Mouse (Mus musculus) kidney, postnatal 4 days (tissue): ENCODE measurements at regions not wholly inside any gene's neighbourhood (a gene's known extent, or its start where the extent isn't known, plus 50 kb on each side); places are given as distances from the start of the nearest gene placed in this dataset.
A peak's percentile ranks its signal among the peaks of the same experiment; 100 is the strongest.

Source experiments
- DNase-seq, 2 experiments: peaks; one replicate each; pipeline ENCODE4 v3.0.0; 2021; ENCODE audit warnings: mixed read lengths in 2 of 2

DNA sequence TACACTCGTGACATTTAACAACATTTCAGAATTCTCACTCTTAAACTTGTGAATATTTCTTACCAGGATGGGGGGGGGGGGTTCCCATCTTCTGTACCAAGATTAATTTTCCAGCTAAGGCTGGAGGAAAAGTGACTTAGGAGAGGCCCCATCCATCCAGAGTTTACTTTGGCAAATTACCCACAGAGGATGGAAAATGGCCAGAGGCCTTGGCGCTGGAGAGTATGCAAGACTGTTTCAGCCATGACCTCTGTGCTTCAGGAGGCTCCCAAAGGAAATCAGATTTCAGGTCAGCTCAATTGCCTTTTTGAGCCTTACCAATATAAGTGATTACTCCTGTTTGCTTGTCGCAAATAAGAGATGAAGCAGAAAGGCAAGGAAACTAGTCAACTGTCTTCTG is 143.4 kb upstream of the F930015N05Rik start:
- DNase-seq = peak; percentile 37 to 39

DNA sequence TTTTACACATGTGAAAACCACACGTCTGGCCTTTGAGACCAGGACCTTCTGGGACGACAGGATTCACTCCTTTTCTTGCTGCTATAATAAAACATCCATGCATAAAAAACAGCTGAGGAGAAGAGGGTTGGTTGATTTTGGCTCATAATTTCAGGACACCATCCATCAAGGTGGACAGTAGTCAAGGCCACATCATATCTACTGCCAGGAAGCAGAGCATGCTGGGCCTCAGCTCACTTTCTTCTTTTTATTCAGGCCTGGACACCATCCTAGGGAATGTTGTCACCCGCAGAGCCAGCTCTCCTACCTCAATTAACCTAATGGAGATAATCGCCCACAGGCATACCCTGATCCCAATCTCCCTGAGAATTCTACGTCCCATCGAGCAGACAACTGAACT is 149.6 kb upstream of the F930015N05Rik start:
- DNase-seq = no peak

DNA sequence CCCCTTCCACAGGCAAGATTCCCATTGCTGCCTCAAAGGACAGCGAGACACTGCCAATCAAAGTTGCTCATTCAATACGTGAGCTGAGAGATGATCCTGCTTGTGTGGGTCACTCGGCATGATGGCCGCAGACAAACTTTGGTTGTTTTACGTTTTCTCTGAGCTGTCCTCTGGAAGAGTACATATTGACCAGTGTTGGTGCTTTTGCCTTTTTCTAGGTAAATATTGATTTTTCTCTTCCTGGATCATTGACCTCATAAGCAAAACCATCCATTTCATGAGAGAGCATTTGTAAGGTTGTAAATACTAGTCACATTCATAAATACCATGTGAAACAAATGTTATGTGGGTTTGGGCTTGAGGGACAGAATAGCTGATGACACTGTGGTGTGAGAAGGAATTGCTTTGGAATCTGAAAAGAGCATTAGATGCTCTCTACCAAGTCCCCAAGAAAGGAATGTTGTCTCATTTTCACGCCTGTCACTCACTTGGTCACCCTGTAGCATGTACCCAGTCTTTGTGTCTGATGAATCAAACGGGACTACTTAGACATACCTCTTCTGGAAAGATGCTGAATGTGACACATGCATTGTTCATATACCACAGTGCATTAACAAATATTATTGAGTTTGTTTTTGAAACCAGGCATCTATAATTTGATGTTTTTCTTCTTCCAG is 150.7 kb upstream of the F930015N05Rik start:
- DNase-seq = no peak

DNA sequence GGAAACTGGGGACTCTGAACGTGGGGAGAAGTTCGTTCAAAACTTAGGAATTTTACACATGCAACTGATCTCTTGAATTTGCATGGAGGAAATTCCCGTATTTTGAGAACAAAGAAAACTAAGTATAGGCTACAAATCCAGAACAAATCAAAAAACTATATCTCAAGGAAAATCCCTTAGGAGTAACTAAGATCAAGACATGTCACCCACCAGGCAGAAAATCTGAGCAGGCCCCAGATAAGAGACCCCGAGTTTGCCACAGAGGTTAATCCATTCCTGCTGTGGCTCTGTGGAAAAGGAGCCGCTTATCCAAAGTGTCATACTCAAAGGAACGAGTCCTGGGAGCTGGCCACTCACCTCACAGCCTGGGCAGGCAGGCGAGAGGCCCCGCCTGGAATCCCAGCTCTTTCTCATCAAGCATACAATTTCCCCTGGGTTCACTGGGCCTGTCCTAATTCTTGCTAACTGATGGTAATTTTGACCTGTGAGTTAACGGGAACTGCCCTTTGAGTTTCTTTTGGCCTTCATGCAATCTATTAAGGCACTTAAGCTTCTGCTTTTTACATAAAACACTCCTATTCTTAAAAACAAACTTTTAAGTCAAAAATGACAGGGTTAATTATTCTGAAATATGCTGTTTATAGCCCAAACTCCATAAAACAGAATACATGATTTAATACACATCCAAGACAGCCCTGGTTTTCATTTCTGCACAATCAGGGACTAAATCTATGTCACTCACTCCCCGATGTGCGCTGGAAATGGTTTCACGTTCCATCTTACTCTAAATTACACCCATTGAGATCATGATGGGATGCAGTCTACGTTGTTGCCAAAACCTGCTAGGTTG is 151.5 kb upstream of the F930015N05Rik start:
- peak; percentile 50 to 64 for DNase-seq

DNA sequence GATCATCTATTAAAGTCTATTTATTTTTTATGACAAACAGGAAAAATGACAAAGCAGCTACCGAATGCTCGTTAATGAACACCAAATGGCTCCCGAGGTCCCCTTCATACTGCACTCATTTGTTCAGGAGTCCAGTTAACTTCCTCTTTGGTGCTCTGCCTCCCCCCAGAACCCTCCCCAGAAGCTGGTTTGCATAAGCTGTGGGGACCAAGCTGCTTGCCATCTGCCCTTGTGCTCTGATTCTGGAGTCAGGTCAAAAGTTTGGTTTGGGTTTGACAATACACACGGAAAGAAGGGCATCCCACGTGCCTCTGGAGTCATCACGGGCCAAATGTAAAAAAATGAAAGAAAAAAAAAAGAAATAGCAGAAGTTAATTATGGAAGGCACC is 152.1 kb upstream of the F930015N05Rik start:
- DNase-seq = peak; percentile 4 to 24

DNA sequence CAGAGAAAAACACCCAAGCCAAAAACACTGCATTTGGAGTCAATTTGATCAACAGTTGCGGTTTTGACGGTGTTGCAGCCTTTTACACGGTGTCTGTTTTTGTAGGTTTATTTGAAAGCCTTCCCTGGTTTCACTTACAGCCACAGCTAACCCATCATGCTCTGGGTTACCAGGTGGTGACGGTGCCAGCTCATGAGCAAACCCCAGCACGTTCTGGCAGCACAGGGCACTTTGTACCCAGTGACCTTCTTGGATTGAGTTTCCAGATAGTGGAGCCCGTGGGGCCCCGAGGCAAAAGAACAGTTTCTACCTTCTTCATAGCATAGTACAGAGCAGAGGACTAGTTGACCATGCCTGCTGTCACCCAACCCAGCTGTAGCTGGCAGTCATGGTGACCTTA is 152.6 kb upstream of the F930015N05Rik start:
- DNase-seq = peak in 1 of 2 experiments; percentile 1

DNA sequence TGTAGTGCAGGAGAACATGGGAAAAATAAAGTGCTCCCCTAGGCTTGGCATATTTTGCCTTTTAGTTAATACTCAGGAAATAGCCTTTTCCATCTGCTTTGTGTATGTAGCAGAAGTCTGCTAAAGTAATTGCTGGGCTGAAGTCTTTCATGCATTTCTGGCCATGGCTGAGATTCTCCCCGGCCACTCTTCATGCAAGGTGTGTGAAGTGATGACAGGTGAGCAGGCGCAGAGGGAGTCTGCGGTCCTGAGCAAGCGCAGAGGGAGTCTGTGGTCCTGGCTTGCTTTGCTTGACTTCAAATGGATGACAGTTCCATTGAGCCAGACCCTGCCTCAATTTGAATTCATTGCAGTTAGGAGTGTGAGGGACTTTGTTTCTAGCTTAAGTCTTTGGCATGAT is 153.6 kb upstream of the F930015N05Rik start:
- DNase-seq = no peak

DNA sequence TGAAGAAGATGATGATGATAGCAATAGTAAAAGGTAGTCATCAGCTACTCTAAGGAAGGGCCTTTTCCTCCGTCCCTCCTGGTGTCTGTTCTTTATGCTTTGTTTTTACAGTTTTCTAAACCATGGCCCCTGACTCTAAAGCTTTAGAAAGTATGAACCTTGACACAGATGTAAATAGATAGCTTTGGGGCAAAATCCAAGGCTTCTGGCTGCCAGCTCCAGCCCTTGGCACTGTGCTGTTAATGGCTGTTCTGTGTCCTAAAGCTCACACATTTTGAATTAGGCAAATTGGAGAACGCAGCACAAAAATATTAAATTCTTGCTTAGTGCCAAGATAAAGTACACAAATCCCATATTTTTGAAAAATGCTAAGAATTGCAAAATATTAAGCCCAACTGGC is 155.8 kb upstream of the F930015N05Rik start:
- DNase-seq = no peak

DNA sequence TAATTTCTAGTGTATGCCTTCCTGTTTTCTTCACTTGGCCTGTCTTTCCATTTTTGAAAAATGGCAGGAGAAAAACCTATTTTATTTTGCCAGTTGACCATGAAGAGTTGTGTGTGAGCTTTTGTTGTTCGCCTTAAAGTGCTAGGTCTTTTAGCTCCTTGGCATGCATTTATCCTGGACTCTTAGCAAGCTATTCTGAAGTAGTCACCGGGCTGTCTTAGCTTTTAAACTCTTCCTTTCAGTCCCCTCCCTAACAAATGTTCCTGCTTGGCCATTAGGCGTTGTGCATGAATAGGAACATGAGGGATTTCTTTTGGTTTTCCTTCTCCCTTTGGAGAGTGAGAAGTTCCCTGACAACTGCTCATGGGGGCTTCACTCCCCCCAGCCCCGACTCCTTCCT is 160.9 kb upstream of the F930015N05Rik start:
- DNase-seq = no peak

DNA sequence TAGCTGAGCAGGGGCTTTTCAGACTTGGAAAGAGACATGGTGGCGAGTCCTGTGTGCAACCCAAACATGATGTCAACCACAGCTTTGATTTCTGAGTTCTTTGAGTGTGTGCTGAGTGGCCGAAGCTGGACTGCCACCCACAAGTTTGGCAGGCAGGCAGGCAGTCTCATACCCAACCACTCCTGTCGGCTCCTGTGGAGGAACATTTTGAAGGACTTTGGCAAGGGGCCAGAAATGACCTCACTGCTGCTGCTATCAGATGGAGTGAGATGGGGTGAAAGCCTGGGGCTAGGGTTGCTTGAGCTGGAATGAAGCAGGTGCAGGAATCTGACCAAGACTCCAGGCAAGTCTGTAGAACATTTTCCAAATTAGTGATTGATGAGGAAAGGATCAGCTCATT is 162.7 kb upstream of the F930015N05Rik start:
- peak; percentile 37 to 62 for DNase-seq

DNA sequence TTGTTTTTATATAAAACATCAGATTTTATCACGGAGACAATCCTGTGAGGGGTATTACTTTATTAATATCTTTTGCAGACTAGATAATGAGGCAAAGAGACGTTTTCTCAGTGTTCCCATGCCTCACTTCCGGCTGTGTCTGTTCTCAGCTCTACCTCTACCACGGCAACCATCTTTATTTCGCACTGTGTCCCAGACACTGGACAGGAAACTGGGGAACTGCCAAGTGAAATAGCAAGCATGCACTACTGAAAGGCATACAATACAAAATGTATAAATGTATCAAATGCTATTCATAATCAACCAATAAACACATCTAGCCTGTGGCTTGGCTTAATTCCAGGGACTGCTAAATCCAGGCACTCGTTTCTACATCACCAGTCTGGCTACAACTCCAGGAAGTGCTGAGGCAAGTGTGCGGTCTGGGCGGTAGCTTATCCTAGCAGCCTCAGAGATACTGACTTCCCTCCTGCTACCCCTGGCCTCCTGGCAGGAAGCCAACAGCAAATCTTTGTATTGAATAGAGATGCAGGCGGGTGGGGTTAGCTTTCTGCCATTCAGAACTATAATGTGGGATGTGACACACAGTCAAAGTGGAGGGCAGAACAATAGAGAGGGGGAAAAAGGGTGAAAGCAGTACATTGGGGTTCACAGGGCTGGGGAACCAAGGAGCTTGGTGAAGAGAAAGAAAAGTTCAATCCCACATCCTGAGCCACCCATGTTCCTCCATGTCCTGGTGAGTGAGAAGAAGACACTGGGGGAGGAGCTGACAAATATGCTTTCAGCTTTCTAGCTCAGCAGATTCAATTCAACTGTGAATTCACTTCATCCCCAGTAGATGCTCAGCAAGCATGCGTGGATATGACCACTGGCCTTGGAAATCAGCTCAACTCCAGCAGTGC is 164.0 kb upstream of the F930015N05Rik start:
- peak; percentile 47 to 65 for DNase-seq

DNA sequence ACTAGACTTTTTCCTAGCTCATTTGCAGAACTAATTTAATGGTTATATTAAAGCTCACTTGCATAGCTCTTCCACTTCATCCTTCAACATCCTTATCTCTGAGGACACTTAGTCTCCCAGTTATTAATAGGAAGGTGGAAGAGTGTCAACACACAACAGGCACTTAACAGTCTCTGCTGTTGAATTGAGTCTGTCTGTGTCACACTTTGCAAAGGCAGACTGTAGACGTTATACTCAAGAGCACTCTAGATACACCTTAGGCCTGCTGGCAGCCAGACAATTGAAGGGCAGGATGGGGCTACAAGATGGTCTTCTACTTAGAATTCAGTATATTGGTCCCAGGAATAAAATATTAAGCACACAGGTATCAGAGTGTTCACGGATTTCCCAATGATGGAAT is 172.6 kb upstream of the F930015N05Rik start:
- no peak for DNase-seq

DNA sequence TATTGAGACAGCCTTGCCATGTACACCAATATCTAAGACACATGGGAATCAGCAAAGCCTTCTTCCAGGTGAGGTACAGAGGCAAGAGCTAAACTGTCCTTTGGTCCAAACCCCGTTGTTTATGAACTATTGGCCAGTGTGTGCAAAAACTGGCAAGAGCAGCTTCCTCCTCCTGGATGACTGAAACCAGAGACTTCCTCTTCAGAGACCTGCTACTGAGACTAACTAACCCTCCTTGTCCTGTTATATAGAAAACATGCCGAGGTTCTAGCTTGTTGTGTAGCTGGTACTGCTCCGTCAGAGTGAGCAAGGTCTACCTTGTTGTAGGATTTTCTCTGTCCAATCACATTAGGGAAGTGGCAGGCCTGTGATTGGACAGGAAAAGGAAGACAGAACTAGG is 174.3 kb upstream of the F930015N05Rik start:
- DNase-seq = no peak

DNA sequence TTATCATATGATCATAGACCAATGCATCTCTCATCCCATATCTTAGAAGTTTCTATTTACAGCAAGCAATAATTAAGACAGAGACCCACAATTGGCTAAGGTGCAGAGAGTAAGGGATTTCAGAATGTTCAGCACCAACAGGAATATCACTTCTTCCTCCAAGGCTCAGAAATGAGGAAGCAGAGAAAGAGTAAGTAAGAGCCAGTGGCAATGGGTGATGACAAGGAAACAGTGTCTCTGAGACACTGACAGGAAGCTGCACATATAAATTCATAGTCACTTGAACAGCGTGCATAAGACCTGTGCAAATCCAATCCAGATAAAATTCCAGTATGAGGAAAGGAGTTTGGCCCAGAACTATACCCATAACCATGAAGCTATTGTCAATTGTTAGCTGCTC is 178.7 kb upstream of the F930015N05Rik start:
- DNase-seq = no peak

DNA sequence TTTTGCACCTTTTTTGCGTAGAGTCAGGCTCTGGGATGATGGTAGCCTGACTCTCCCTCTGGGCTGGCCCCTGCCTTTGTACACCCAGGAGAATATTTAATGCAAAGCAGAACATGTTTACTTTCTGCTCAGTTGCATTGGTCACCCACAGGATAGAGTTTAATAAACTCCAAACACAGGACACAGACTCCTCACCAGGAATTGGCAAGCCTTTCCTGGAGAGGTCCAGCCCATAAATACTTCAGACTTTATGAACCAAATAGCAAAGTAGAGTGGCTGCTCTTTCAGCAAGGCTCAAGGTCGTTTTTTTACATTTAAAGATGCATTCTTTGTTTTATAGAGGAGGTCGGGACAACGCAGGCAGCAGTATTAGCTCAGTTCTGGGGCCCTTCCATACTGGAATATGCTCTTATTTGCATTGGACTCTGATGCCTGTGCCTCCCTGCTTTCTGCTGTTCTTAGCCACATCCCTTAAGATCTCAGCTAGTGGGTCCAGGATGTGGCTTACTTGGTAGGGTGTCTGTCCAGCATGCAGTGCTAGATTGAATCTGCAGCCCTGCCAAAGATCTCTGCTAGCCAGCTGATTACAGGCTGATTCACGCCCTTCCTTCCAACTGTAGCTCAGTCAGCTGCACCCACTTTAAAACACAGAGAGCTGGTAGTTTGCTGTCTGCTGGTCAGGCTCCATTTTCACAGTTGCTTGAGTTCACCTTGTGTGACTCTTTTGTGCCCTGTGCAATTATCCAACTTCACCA is 182.4 kb upstream of the F930015N05Rik start:
- DNase-seq = peak; percentile 6 to 30

DNA sequence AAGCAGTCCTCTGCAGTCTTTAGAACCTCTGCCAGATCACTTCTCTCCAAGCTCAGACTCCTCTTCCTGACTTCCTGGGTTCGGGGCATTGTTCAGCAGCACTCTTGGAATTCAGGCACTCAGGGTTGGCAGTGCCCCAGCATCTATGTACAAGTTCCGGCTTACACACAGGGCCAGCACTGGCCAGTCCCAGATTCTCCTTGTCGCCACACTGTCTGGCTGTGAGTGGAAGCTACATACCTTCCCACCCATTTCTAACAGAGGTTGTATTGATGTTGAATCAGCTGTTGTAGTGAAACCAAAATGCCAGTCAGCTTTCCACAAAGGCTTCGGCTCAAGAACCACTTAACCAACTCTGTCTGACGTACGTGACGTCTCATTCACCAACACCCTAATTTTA is 190.7 kb upstream of the F930015N05Rik start:
- DNase-seq = no peak

DNA sequence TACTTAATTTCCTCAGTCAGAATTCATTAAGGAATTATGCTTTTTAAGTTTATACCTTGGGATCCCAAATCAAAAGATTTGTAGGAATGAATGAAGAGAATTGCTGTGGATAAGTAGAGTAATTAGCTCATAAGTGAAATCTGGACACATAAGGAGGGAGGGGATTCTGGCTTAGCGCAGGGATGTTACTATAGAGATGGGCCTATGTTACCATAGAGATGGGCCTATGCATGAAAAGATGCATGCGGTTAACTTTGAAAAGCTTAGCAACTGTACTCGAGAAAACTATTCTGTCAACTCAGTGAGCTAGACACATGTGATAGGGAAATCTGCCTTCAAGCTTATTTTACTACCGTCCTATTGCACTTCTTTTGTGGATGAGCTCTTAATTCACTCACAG is 204.5 kb upstream of the F930015N05Rik start:
- DNase-seq = no peak

DNA sequence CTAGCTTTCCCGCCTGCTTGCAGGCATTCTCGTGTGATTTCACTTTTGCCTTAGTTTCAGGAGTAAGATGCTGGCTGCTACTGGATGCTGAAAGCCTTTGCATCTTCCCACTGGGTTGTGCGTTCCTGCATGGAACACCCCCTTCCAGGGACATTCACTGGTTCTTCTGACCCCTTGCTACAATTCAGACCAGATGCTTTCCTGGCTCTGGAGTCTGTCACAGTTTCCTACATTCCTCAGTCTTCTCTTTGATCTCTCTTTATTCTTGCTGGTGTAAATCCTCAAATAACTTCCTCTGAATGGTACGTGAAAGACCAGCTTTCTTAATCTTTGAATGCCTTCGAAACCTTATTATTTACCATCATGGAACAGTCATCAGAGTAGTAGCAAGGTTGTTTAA is 206.7 kb upstream of the F930015N05Rik start:
- no peak for DNase-seq

DNA sequence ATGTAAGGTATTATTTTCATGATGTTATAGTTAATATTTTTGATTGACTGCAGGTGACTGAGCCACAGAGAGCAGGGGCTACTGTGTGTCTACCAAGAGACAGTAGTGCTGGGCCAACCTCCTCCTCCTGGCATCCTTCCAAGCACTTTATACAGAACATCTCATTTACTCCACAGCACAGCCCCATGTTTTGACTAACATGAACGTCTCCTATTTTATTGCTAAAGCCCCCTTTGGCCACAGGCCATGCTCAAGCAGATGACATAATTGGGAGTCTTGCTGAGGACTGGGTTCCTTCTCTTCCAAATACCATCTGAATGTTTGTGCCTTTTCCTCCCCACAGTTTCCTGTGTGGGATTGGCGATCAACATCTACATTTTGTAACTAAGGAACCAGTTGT is 211.5 kb upstream of the F930015N05Rik start:
- DNase-seq = no peak

DNA sequence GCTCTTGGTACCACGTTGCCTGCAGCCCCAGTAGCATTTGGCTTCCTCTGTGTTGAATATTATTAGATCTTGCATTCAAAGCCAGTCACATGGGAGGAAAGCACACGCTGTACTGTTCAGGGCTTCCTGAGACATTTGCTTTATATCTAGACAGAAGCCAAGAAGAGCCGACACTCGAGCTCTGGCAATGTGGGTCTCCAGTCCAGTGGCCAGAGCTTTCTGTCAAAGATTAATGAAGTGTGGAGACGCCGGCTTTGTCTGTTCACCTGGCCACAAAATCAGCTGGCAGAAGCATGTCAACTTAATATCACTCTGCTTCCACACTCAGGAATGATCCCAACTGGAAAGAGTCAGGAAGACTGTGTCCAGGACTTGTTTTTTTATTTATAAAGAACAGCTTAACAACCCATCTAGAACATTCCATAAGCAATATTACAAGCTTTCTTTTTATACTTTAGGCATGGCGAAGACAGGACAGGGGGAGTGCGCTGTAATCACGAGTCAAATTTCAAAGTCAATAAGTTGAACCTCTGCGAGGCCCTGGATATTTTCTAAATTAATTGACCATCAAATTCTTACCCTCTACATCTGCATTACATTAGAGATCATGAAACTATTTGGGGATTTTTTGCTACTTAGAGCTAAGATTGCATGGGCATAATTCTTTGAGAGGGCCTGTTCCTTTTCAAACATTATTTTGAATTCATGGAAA is 214.3 kb upstream of the F930015N05Rik start:
- DNase-seq = peak in 1 of 2 experiments; percentile 8

DNA sequence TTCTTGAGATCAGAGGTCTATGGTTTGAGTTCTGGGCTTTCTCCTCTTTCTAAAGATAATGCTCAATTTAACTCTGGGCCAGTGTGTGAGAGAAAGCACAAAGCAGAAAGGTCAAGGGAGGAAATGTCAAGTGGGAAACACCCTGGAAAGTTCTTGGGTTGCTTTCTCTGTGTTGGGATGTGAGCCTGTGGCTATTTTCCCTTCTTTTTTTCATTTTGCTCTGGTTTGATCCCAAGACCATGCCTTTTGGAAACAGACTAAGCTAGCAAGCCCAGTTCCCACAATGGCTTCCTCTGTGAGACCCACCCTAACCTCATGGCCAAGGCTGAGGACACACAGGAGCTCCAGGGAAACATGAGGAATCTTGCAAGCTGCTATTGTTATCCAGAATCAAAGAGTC is 216.4 kb upstream of the F930015N05Rik start:
- no peak for DNase-seq

DNA sequence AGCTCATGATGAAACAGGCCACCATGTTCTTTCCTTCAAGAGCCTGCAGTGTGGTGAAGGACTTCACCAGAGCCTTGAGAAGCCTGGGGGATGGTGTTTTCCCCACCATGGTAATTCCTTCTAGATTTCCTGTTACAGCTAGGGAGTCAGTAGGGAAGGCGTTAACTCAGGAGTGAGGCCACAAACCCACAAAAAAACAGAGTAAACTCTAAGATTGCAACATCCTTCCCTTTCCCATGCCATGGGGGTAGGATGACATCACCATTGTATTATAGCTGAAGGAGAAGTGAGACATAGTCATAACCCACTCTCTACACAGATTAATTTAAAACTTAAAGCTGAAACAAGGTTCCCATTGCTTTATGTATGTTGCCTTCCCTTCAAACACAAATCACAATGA is 218.7 kb upstream of the F930015N05Rik start:
- no peak for DNase-seq
